ENCODE assay signal across 9 mouse cellular contexts in genomic region chr2:170345410-170345793, GRCm38 (mm10).
A peak's percentile ranks its signal among the peaks of the same experiment; 100 is the strongest.
DNase-seq lines count a peak whose midpoint lies in the region; ATAC-seq and TF ChIP-seq lines count a peak whose summit lies in the region.
"Had no signal": no experiment of that assay in that cellular context is flagged by ENCODE, and none has a peak within 500 bp of the region (broad histone marks: within the 10 kb centered on the region; RNA-seq: fewer than 3 reads in every experiment).

No protein-coding gene starts in this region.

- 0 out of 2 replicates have a peak, but pooled peaks have one; percentile 33 for TF ChIP-seq EP300 in ES-Bruce4 (IDR thresholded peaks at IDR 0.05; ENCODE audit: insufficient read depth, low read depth, low read length)

- no peak overlapping the region for H3K27ac ChIP-seq in ES-Bruce4 (ENCODE audit: insufficient read depth, low read length)
- peak overlapping the region; percentile 86 for H3K27ac ChIP-seq in hindbrain, embryonic 10.5 days
- peak overlapping the region; percentile 87; the same call in 1 of the 2 replicates for H3K27ac ChIP-seq in limb, embryonic 14.5 days (replicated peaks; ENCODE audit: low read depth, low read length)
- H3K27ac ChIP-seq in neural tube, embryonic 11.5 days (ENCODE audit: low read depth, low read length), result no peak overlapping the region

- TF ChIP-seq POLR2A in ES-Bruce4 (IDR thresholded peaks at IDR 0.05; ENCODE audit: insufficient read depth, low read length), result no peak
- TF ChIP-seq POLR2A in limb, embryonic 14.5 days (IDR thresholded peaks at IDR 0.05; ENCODE audit: borderline replicate concordance, extremely low read depth, insufficient read depth, insufficient read length), result no peak

- H3K9ac ChIP-seq in ES-Bruce4 (ENCODE audit: low read depth, poor library complexity, severe bottlenecking), result no peak overlapping the region
- H3K9ac ChIP-seq in limb, embryonic 14.5 days (ENCODE audit: low read depth, low read length, severe bottlenecking), result no peak overlapping the region
- no peak overlapping the region; the same call in 1 of the 2 replicates for H3K9ac ChIP-seq in neural tube, embryonic 11.5 days (ENCODE audit: low read length)

- H3K9me3 ChIP-seq in ES-Bruce4 (replicated peaks; ENCODE audit: control insufficient read depth, insufficient read depth, low read length, poor library complexity, severe bottlenecking), result no peaks in the 10 kb centered on the region
- no peaks in the 10 kb centered on the region for H3K9me3 ChIP-seq in hindbrain, embryonic 10.5 days
- no peaks in the 10 kb centered on the region for H3K9me3 ChIP-seq in limb, embryonic 14.5 days (ENCODE audit: control insufficient read depth, low read length)
- no peaks in the 10 kb centered on the region for H3K9me3 ChIP-seq in neural tube, embryonic 11.5 days (ENCODE audit: control insufficient read depth, low read length)

- peak; percentile 32 for DNase-seq in gastrocnemius, postnatal 14 days
- DNase-seq in gastrocnemius, postnatal 36 days, result no peak
- DNase-seq in hindbrain, embryonic 10.5 days (ENCODE audit: low spot score), result peak; percentile 73
- no peak for DNase-seq in limb, embryonic 14.5 days (ENCODE audit: low spot score)
- peak; percentile 50 for DNase-seq in neural tube, embryonic 11.5 days (ENCODE audit: low spot score)
- no peak for DNase-seq in urinary bladder, adult 2 months (ENCODE audit: low spot score)

- H3K4me2 ChIP-seq in limb, embryonic 14.5 days (replicated peaks; ENCODE audit: low read depth, low read length, severe bottlenecking), result 0 out of 2 replicates have a peak overlapping the region, but pooled peaks have one; percentile 37
- H3K4me2 ChIP-seq in neural tube, embryonic 11.5 days (ENCODE audit: low read depth), result no peak overlapping the region

- H3K4me1 ChIP-seq in ES-Bruce4 (ENCODE audit: control insufficient read depth, insufficient read depth, low read length), result peaks cover 4% of the 10 kb centered on the region
- H3K4me1 ChIP-seq in hindbrain, embryonic 10.5 days (replicated peaks), result peaks cover 35% of the 10 kb centered on the region
- H3K4me1 ChIP-seq in limb, embryonic 14.5 days (ENCODE audit: control insufficient read depth, insufficient read depth, low read length), result peaks cover 31% of the 10 kb centered on the region
- H3K4me1 ChIP-seq in neural tube, embryonic 11.5 days (ENCODE audit: control insufficient read depth, insufficient read depth, low read length), result peaks cover 18% of the 10 kb centered on the region

- 1% methylated on average over 5 of the region's 5 CpGs for WGBS in hindbrain, embryonic 10.5 days
- WGBS in limb, embryonic 14.5 days, result 21% methylated on average over 5 of the region's 5 CpGs
- 1% methylated on average over 5 of the region's 5 CpGs for WGBS in neural tube, embryonic 11.5 days

- intact Hi-C loops in gastrocnemius, postnatal 14 days (cut with DNase I; ENCODE audit: low total_unique reads), result loop anchor here (5.0 kb wide), 1 partner anchor 157 kb away; no protein-coding TSS in a partner anchor
- intact Hi-C loops in gastrocnemius, postnatal 36 days (cut with DNase I), result no loop called here

- no peaks in the 10 kb centered on the region for H3K36me3 ChIP-seq in ES-Bruce4 (ENCODE audit: control insufficient read depth, insufficient read depth, low read length, poor library complexity, severe bottlenecking)
- H3K36me3 ChIP-seq in hindbrain, embryonic 10.5 days, result no peaks in the 10 kb centered on the region
- no peaks in the 10 kb centered on the region for H3K36me3 ChIP-seq in limb, embryonic 14.5 days (ENCODE audit: control insufficient read depth, insufficient read depth, low read length)
- H3K36me3 ChIP-seq in neural tube, embryonic 11.5 days (ENCODE audit: control insufficient read depth, insufficient read depth, low read length), result no peaks in the 10 kb centered on the region
- H3K36me3 ChIP-seq: G1E had no signal

- ATAC-seq in limb, embryonic 14.5 days (ENCODE audit: low FRiP score, low read depth), result no peak
- ATAC-seq in neural tube, embryonic 11.5 days (ENCODE audit: insufficient read depth, low FRiP score, low TSS enrichment), result peak; percentile 20; the same call in 1 of the 2 replicates
- ATAC-seq in erythroblast, adult 5-6 weeks (replicated peaks; ENCODE audit: low FRiP score, poor library complexity, severe bottlenecking), result no peak

- no peak for TF ChIP-seq CTCF in ES-Bruce4 (IDR thresholded peaks at IDR 0.05; ENCODE audit: low read depth, low read length)

- no peak overlapping the region for H3K4me3 ChIP-seq in ES-Bruce4 (ENCODE audit: low read depth, low read length)
- H3K4me3 ChIP-seq in hindbrain, embryonic 10.5 days, result no peak overlapping the region
- no peak overlapping the region for H3K4me3 ChIP-seq in limb, embryonic 14.5 days (replicated peaks; ENCODE audit: low read length)
- no peak overlapping the region for H3K4me3 ChIP-seq in neural tube, embryonic 11.5 days (ENCODE audit: low read depth, low read length)

- no peaks in the 10 kb centered on the region for H3K27me3 ChIP-seq in ES-Bruce4 (ENCODE audit: control insufficient read depth, insufficient read depth, low read length, poor library complexity, severe bottlenecking)
- H3K27me3 ChIP-seq in hindbrain, embryonic 10.5 days (ENCODE audit: insufficient read depth, poor library complexity, severe bottlenecking), result no peaks in the 10 kb centered on the region
- H3K27me3 ChIP-seq in limb, embryonic 14.5 days (ENCODE audit: control insufficient read depth, insufficient read depth, low read length), result no peaks in the 10 kb centered on the region
- H3K27me3 ChIP-seq in neural tube, embryonic 11.5 days (ENCODE audit: control insufficient read depth, insufficient read depth, low read length), result no peaks in the 10 kb centered on the region

Comparison
In these comparisons a context has a peak if more than half of its experiments do, and no peak if none do; other contexts are left out.
1. DNase-seq: peak in gastrocnemius, postnatal 14 days (single experiment), hindbrain, embryonic 10.5 days (single experiment) and neural tube, embryonic 11.5 days (single experiment); none in gastrocnemius, postnatal 36 days (0 of 2), limb, embryonic 14.5 days (single experiment) and urinary bladder, adult 2 months (single experiment).
2. H3K27ac ChIP-seq: peak in hindbrain, embryonic 10.5 days (single experiment) and limb, embryonic 14.5 days (single experiment); none in ES-Bruce4 (single experiment) and neural tube, embryonic 11.5 days (single experiment).